Mouse (Mus musculus): ENCODE measurements around the gene Shisa4.
"Not testable (repeated sequence)": the region's sequence is repeated elsewhere in the genome, so short reads cannot be mapped to it uniquely, and the experiment has no call there.

The Shisa4 gene

GRCm38 (mm10) chr1:135374868-135375581, at the start of gene Shisa4:
Gene Shisa4 (minus strand): TSS chr1:135375237.
- DNase-seq (ENCODE audit: low read depth, low spot score), result peak; percentile 91

DNA sequence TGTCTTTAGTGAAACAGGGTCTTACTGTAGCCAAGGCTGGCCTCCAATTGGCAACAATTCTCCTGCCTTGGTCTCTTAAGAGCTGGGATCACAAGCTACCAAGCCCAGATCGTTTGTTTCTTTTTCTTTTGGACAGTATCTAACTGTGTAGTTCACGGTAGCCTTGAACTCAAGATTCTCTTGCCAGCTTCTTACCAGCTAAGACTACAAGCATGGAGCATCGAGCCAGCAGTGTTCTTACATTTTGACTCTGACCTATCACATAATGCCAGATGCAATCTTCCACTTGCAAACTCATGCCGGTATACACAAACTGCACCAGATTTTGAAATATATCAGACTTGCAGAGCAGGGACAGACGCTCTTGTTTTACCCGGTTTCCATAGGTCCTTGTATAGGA, 47.7 kb upstream of the Shisa4 start:
- DNase-seq (ENCODE audit: low read depth, low spot score), result no peak

DNA sequence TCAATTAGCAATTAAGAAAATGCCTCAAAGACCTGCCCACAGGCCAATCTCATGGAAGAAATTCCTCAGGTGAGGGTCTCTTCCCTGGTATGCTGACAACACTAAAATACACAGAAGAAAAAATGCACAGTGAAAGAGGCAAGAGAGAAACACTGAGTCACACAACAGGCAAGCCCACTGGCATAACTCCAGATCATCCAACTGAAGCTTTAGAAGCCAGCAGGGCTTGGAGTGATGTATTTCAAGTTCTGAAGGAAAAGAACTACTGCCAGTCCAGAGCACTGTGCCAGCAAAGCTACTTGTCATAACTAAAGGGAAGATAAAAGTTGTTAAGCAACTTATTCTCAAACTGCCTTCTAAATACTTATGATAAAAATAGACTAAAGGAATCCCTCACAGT, 39.0 kb upstream of the Shisa4 start:
- peak; percentile 63 for DNase-seq (ENCODE audit: low read depth, low spot score)

GRCm38 (mm10) chr1:135412130-135412529, 37.1 kb upstream of the Shisa4 start:
- DNase-seq (ENCODE audit: low read depth, low spot score), result no peak

- DNase-seq (ENCODE audit: low read depth, low spot score), result peak; percentile 73
These were observed 35.9 kb upstream of the Shisa4 start for GRCm38 (mm10) chr1:135410967-135411366.

DNA sequence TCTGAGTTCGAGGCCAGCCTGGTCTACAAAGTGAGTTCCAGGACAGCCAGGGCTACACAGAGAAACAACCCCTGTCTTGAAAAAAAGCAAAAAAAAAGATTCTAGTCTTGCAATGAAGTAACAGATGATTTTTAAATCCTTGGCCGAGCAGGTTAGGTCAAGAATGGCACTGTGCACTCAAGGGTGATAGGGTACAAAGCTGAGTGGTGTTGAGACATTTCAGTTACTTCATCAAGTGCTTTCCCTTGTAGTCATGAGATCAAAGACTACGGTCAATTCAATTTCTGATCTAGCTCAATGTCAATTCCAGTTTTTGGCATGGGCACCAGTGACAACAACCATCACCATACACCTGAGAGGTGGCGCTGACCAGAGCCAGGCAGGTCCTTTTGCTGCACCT, 33.9 kb upstream of the Shisa4 start:
- no peak for DNase-seq (ENCODE audit: low read depth, low spot score)

DNA sequence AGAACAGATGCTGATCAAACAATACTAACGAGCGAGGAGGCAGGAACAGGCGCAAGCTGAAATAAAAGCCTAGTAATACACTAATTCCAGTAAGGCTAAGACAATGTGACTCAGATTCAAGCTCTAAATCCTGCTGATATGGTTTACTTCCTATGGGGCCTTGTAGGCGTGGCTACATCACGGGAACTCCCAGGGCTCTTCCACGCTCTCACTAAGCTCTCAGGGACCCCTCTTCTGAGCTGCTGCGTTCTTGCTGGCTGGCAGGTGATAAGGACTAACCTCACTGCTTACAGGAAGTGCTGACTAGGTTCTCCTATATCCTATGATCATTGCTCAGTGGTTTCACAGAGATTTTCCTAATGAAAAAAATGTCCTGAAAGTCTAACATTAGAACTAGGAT, 30.3 kb upstream of the Shisa4 start:
- DNase-seq (ENCODE audit: low read depth, low spot score), result no peak

DNA sequence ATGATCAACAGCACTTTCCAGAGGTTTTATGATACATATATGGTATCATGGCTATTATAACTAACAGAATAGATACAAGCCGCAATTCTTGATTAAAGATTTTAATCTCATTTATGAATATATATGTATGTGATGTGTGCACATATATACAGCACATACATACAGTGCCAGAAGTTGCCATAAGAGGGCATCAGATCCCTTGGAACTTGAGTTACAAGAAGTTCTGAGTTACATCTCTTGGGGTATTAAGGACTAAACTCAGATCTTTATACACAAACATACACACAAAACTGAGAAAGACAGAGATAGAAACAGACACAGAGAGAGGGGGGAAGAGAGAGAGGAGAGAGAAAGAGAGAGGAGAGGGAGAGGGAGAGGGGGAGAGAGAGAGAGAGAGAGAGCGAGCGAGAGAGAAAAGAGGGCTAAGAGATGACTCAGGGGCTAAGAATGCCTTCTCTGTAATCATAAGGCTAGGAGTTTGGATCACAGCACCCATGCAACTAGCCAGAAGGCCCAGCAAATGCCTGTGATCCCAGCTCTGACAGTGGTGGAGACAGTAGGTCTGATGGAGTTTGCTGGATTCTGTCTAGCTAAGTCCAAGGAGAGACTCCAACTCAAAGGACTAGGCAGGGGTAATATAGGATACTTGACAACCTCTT, 26.5 kb upstream of the Shisa4 start:
- peak; percentile 14 for DNase-seq (ENCODE audit: low read depth, low spot score)

DNA sequence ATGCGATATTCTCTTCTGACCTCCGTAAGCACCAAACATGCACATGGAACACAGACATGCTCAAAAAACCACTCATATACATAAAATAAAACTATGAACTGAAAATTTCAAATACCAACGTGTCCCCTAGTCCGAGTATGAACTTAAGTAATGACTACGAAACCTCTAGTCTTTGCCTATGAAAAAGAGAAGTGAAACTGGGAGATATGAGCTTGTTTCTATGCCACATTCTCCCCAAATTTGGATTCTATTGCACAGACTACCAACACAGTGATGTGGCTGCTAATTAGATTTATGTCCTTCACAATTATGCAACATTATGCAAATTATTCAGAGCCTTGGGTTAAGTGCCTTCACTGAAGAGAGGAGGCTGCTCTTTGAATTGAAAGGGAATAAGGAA, 24.4 kb upstream of the Shisa4 start:
- no peak for DNase-seq (ENCODE audit: low read depth, low spot score)

GRCm38 (mm10) chr1:135385161-135385560, 10.1 kb upstream of the Shisa4 start:
- peak; percentile 82 for DNase-seq (ENCODE audit: low read depth, low spot score)

GRCm38 (mm10) chr1:135384171-135384570, 9.1 kb upstream of the Shisa4 start:
- peak; percentile 62 for DNase-seq (ENCODE audit: low read depth, low spot score)

DNA sequence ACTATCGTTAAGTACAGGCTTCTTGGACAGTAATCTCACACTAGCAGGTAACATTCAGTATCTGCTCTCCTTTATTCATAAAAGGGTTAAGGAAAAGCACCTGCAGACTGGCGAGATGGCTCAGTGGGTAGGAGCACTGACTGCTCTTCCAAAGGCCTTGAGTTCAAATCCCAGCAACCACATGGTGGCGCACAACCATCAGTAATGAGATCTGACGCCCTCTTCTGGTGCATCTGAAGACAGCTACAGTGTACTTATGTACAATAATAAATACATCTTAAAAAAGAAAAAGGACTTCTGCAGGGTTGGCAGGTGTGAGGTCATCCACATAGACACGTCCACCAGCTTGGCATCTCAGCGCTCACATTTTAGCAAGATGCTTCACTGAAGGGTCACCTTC, 6.5 kb upstream of the Shisa4 start:
- DNase-seq (ENCODE audit: low read depth, low spot score), result not testable (repeated sequence)

GRCm38 (mm10) chr1:135380071-135380991, 5.3 kb upstream of the Shisa4 start:
- DNase-seq (ENCODE audit: low read depth, low spot score), result peak; percentile 96

GRCm38 (mm10) chr1:135379048-135379447, 4.0 kb upstream of the Shisa4 start:
- no peak for DNase-seq (ENCODE audit: low read depth, low spot score)

GRCm38 (mm10) chr1:135378576-135378975, 3.5 kb upstream of the Shisa4 start:
- DNase-seq (ENCODE audit: low read depth, low spot score), result peak; percentile 91

DNA sequence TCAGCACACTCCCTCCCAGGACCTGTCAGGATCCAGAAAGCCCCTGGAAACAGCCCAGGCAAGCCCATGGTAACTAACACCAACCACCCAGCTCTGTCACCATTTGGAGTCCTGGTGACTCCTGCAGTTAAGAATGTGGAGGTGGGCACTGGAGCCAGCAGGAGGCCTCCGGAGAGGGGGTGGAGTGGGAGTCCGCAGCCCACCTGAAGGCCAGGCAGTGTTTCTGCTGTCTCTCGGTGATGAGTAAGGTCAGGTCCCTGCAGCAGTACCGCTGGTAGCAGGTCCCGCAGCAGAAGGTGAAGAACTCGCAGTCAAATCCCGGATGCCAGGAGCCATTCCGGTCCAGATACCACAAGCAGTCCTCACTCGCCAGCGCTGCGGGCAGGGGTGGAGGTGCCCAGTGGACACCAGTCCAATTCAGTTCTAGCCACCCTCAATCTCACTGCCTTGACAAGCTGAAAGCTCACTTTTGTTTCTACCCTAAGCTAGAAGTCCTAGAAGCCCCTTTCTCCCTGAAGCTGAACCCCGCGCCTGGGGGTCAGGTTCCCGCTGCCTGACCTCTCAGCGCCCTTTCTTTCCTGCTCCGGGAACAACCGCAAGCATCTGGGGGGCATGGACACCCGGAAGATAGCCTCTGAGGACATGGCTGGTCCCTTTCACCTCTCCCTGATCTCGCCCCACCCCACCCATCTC, 716 bp downstream of the Shisa4 start:
- peak; percentile 67 for DNase-seq (ENCODE audit: low read depth, low spot score)

- DNase-seq (ENCODE audit: low read depth, low spot score), result peak; percentile 64
These were observed 1.8 kb downstream of the Shisa4 start for GRCm38 (mm10) chr1:135373171-135373677.

GRCm38 (mm10) chr1:135369415-135369814, 5.6 kb downstream of the Shisa4 start:
- DNase-seq (ENCODE audit: low read depth, low spot score), result no peak

- DNase-seq (ENCODE audit: low read depth, low spot score), result peak; percentile 86
These were observed 6.1 kb downstream of the Shisa4 start for GRCm38 (mm10) chr1:135368982-135369381.

DNA sequence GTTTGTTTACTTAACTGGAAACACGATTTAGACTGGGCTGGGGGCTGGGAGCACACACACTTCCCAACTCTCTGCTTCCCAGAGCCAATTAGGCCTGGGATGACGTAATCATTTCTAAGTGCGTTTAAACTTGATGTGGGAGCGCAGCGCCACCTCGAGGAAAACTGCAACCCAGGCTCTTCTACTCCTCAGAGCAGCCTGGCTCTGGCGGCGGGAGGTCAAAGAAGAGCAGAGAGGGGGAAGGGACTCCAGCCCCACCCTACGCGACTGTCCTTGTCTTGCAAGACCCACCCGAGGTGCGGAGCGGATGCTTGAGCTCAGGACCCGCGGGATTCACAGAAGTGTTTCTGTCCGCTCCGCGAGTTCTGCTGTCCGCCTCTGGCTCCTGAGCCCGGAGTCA, 6.8 kb downstream of the Shisa4 start:
- DNase-seq (ENCODE audit: low read depth, low spot score), result peak; percentile 98

- DNase-seq (ENCODE audit: low read depth, low spot score), result no peak
These were observed 7.4 kb downstream of the Shisa4 start for GRCm38 (mm10) chr1:135367595-135367994.
